Mouse (Mus musculus): ENCODE data around the gene Akap13.

GRCm38 (mm10) chr7:75664455-75664854 lies 209.1 kb downstream of the Akap13 start:
- no peak for TF ChIP-seq CTCF (IDR thresholded peaks at IDR 0.05; ENCODE audit: insufficient read depth, low read length)
- TF ChIP-seq POLR2A (IDR thresholded peaks at IDR 0.05; ENCODE audit: borderline replicate concordance, extremely low read depth, low read depth, low read length): no peak
